Mouse (Mus musculus): ENCODE results near the gene Ppp1r14c. TPM values are rescaled to one million over a fixed set of nuclear protein-coding genes. Genes with fewer than 3 reads are reported as not detected.
A peak's percentile ranks its signal among the peaks of the same experiment; 100 is the strongest.
"Not testable (repeated sequence)": the region's sequence is repeated elsewhere in the genome, so short reads cannot be mapped to it uniquely, and the experiment has no call there.

Ppp1r14c gene
- polyA plus RNA-seq, 1 experiment from 2014 or later: 87.1 TPM

DNA sequence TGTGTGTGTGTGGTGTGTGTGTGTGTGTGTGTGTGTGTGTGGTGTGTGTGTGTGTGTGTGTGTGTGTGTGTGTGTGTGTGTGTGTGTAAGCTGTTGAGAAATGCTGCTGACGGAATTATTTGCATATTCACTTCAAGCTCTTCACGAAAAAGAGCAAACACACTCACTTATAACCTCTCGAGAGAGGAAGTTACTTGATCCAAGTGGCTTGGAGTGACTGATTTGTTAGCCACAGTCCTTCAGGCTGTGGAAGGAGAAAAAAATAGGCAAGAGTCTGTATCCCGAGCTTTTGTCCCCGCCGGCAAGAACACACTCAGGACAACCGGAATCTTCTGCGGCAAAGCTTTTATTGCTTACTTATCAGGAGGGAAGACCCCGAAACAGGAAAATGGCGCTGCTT lies 80.9 kb downstream of the Ppp1r14c start:
- 97% methylated on average over 10 of the region's 10 CpGs for WGBS
- H3K4me2 ChIP-seq (ENCODE audit: low read length); H3K27me3 ChIP-seq (replicated peaks; ENCODE audit: control insufficient read depth, insufficient read depth, low read length); H3K4me1 ChIP-seq (ENCODE audit: control insufficient read depth, insufficient read depth, low read depth, low read length); H3K9ac ChIP-seq (ENCODE audit: low read depth, low read length); H3K27ac ChIP-seq (ENCODE audit: low read depth, low read length); H3K36me3 ChIP-seq (ENCODE audit: control insufficient read depth, insufficient read depth, low read length); ATAC-seq; H3K9me3 ChIP-seq (ENCODE audit: control insufficient read depth, low read length); H3K4me3 ChIP-seq (ENCODE audit: low read length): not testable (repeated sequence)

DNA sequence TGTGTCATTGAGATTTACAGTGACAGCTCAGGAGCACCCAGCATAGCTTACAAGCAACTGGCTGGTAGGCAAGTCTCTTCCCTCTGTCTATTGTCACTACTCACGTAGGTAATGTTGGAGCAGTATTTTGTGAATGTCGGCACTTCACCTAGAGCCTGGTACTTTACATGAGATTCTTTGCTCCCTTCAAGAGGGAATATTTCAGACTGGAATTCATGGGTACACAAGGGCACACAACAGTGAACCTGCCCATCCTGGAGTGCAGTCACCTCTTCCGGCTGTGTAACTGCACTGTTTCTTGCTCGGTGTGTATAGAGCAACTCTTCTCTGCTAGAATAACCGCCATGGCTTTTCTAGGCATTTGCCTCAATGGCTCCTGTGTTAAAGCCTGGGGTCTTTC lies 82.8 kb downstream of the Ppp1r14c start:
- Histone ChIP-seq H3K4me3 (ENCODE audit: low read length) (no peak overlapping the region), H3K36me3 (ENCODE audit: control insufficient read depth, insufficient read depth, low read length) (no peaks in the 10 kb centered on the region), H3K27me3 (replicated peaks; ENCODE audit: control insufficient read depth, insufficient read depth, low read length) (no peaks in the 10 kb centered on the region), H3K4me2 (ENCODE audit: low read length) (no peak overlapping the region), H3K4me1 (ENCODE audit: control insufficient read depth, insufficient read depth, low read depth, low read length) (no peaks in the 10 kb centered on the region; the same call in 1 of the 2 replicates), H3K9me3 (ENCODE audit: control insufficient read depth, low read length) (no peaks in the 10 kb centered on the region), H3K27ac (ENCODE audit: low read depth, low read length) (no peak overlapping the region), H3K9ac (ENCODE audit: low read depth, low read length) (no peak overlapping the region)
- no peak for ATAC-seq
- WGBS: 89% methylated on average over 5 of the region's 5 CpGs

DNA sequence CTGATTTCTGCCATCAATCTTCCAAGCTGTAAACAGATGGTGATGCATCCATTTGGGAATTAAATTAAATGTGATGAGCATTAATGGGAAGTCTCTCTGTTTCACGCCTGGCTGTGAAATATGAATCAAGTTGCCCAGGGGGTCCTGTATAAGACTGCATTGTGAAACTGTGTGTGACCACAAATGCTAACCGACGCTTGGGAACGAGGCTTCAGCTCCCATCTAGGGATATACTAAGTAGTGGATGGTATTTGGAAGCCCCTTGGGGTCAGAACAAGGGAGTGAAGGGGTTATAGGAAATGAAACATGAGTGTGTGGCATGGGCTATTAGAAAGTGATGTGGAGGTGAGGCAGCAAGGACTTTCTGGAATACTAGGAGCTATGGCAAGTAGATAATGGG lies 86.1 kb downstream of the Ppp1r14c start:
- Histone ChIP-seq H3K27ac (ENCODE audit: low read depth, low read length) (no peak overlapping the region), H3K9ac (ENCODE audit: low read depth, low read length) (no peak overlapping the region), H3K36me3 (ENCODE audit: control insufficient read depth, insufficient read depth, low read length) (no peaks in the 10 kb centered on the region), H3K27me3 (replicated peaks; ENCODE audit: control insufficient read depth, insufficient read depth, low read length) (no peaks in the 10 kb centered on the region), H3K4me1 (ENCODE audit: control insufficient read depth, insufficient read depth, low read depth, low read length) (no peaks in the 10 kb centered on the region; the same call in 1 of the 2 replicates), H3K4me3 (ENCODE audit: low read length) (no peak overlapping the region), H3K4me2 (ENCODE audit: low read length) (no peak overlapping the region), H3K9me3 (ENCODE audit: control insufficient read depth, low read length) (no peaks in the 10 kb centered on the region)
- peak; percentile 35 for ATAC-seq
- 46% methylated on average over 4 of the region's 4 CpGs for WGBS

DNA sequence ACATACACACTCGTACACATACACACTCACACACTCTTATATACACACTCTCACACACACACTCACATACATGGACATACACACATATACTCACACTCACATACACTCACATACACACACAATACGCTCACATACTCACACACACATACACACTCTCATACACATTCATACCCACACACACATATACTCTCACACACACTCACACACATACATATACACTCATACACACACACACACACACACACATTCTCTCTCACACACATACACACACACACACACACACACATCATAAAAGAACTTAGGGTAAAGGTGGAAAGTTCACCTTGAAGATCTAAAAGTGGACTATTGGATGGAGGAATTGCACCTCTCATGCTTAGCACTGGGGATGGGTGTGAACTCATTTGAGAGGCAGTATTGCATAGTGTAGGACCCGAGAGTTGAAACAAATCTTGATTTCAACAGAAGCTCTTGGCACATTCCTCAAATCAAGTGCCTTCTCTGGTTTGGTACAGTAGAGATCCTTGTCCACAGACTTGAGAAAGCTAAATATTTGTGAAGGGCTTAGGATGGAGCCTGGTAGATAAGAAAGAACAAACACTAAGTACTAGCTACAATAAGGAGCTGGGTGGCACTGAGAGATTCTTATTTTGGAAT lies 87.1 kb downstream of the Ppp1r14c start:
- Histone ChIP-seq H3K27ac (ENCODE audit: low read depth, low read length) (no peak overlapping the region), H3K36me3 (ENCODE audit: control insufficient read depth, insufficient read depth, low read length) (no peaks in the 10 kb centered on the region), H3K27me3 (replicated peaks; ENCODE audit: control insufficient read depth, insufficient read depth, low read length) (no peaks in the 10 kb centered on the region), H3K4me1 (ENCODE audit: control insufficient read depth, insufficient read depth, low read depth, low read length) (no peaks in the 10 kb centered on the region; the same call in 1 of the 2 replicates), H3K9me3 (ENCODE audit: control insufficient read depth, low read length) (no peaks in the 10 kb centered on the region), H3K4me3 (ENCODE audit: low read length) (no peak overlapping the region), H3K4me2 (ENCODE audit: low read length) (no peak overlapping the region), H3K9ac (ENCODE audit: low read depth, low read length) (no peak overlapping the region)
- WGBS: 89% methylated on average over 3 of the region's 3 CpGs
- no peak for ATAC-seq

DNA sequence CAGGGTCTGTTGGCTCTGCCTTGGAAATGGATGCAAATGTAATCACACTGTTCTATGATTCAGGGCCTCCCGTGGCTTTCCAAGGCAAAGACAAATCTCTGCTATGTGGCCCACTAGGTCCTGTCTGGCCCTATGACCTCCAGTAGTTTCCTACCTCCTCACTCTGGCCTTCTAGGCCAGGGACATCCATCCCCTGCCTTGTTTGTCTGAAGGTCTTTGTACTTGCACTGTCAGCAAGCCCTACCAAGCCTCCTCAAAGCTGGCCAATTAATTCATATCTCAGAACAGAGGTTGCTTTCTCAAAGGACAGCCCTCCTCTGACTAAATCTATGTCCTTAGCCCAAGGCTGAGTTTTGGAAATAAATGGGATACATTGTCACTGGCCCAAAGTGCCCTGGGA lies 92.8 kb downstream of the Ppp1r14c start:
- ATAC-seq: no peak
- H3K4me1 ChIP-seq (ENCODE audit: control insufficient read depth, insufficient read depth, low read depth, low read length): no peaks in the 10 kb centered on the region
- no peak overlapping the region for H3K27ac ChIP-seq (ENCODE audit: low read depth, low read length)
- H3K4me3 ChIP-seq (ENCODE audit: low read length): no peak overlapping the region
- H3K4me2 ChIP-seq (ENCODE audit: low read length): no peak overlapping the region
- H3K9ac ChIP-seq (ENCODE audit: low read depth, low read length): no peak overlapping the region
- no peaks in the 10 kb centered on the region for H3K36me3 ChIP-seq (ENCODE audit: control insufficient read depth, insufficient read depth, low read length)
- H3K9me3 ChIP-seq (ENCODE audit: control insufficient read depth, low read length): no peaks in the 10 kb centered on the region
- WGBS: 79% methylated on average over 1 of the region's 1 CpGs
- no peaks in the 10 kb centered on the region for H3K27me3 ChIP-seq (replicated peaks; ENCODE audit: control insufficient read depth, insufficient read depth, low read length)

DNA sequence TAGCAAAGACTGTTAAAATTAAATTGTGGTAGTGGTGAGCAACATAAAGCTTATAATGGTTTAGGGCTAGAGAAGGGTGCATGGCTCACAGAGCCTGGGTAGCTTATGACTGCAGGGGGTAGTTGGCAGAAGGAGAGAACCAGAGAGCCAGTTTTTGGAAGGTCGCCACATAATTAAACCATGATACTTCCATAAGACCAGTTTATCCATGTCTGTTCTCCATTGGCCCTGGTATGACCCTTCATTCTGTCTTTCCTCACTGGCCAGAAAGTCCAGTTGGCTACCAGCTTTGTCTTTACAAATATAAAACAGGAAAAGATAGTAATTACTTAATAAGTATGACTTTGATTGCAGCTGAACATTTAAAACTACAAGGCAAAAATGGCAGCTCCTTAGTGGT lies 95.0 kb downstream of the Ppp1r14c start:
- WGBS: 89% methylated on average over 1 of the region's 1 CpGs
- H3K9me3 ChIP-seq (ENCODE audit: control insufficient read depth, low read length): no peaks in the 10 kb centered on the region

DNA sequence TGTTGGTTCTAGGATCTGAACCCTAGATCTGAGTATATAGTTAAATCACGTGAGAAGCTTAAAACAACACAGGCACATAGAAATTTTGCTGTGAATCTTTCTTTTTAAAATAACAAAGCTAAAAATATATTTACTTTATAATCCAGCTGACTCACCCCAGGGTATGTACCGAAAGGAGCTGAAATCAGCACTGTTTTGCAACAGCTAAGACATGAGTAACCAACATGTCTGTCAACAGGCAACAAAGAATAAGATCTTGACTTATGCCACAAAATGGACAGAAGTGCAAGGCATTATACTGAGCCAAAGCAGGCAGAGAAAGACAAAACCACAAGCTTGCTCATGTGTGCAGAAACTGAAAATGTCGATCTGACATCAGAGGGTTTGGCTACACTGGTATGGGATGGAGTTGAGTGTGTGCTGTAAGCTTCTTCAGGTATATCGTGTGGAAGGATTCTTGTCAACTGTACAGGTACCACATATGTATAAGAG lies 100.3 kb downstream of the Ppp1r14c start:
- H3K9ac ChIP-seq (ENCODE audit: low read depth, low read length): no peak overlapping the region
- WGBS: 94% methylated on average over 4 of the region's 4 CpGs

More for the DNA sequence above, 95.0 kb downstream of the Ppp1r14c start:
- Histone ChIP-seq H3K27me3 (replicated peaks; ENCODE audit: control insufficient read depth, insufficient read depth, low read length) (no peaks in the 10 kb centered on the region), H3K4me3 (ENCODE audit: low read length) (no peak overlapping the region), H3K4me1 (ENCODE audit: control insufficient read depth, insufficient read depth, low read depth, low read length) (no peaks in the 10 kb centered on the region), H3K9ac (ENCODE audit: low read depth, low read length) (no peak overlapping the region), H3K4me2 (ENCODE audit: low read length) (no peak overlapping the region), H3K36me3 (ENCODE audit: control insufficient read depth, insufficient read depth, low read length) (no peaks in the 10 kb centered on the region), H3K27ac (ENCODE audit: low read depth, low read length) (no peak overlapping the region)
- ATAC-seq: no peak

DNA sequence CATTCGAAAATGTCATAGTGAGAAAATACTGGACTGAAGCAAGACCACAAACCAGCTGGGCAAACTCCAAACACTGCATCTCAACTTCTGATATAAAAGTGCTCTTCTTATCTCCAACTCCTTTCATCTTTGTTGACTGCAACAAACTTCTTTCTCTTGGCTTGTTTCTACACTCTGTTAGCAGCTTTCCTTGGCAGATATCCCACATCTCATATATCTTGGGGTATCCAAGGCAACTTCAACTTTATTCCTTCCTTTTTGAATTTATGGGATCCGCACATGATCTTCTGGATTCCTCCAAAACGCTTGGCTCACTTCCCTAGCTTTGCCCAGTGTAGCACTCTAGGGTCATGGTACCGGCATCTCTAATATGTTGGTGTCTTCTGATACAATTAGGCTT lies 102.7 kb downstream of the Ppp1r14c start:
- Histone ChIP-seq H3K4me1 (ENCODE audit: control insufficient read depth, insufficient read depth, low read depth, low read length) (no peaks in the 10 kb centered on the region), H3K27me3 (replicated peaks; ENCODE audit: control insufficient read depth, insufficient read depth, low read length) (no peaks in the 10 kb centered on the region), H3K4me2 (ENCODE audit: low read length) (no peak overlapping the region), H3K4me3 (ENCODE audit: low read length) (no peak overlapping the region), H3K27ac (ENCODE audit: low read depth, low read length) (no peak overlapping the region), H3K9me3 (ENCODE audit: control insufficient read depth, low read length) (no peaks in the 10 kb centered on the region), H3K9ac (ENCODE audit: low read depth, low read length) (no peak overlapping the region), H3K36me3 (ENCODE audit: control insufficient read depth, insufficient read depth, low read length) (peaks cover 3% of the 10 kb centered on the region; the same call in 1 of the 2 replicates)
- ATAC-seq: no peak
- 82% methylated on average over 4 of the region's 4 CpGs for WGBS

More for the DNA sequence above, 100.3 kb downstream of the Ppp1r14c start:
- Histone ChIP-seq H3K4me2 (ENCODE audit: low read length) (no peak overlapping the region), H3K4me3 (ENCODE audit: low read length) (no peak overlapping the region), H3K9me3 (ENCODE audit: control insufficient read depth, low read length) (no peaks in the 10 kb centered on the region), H3K27me3 (replicated peaks; ENCODE audit: control insufficient read depth, insufficient read depth, low read length) (no peaks in the 10 kb centered on the region), H3K27ac (ENCODE audit: low read depth, low read length) (no peak overlapping the region), H3K36me3 (ENCODE audit: control insufficient read depth, insufficient read depth, low read length) (peaks cover 3% of the 10 kb centered on the region; the same call in 1 of the 2 replicates), H3K4me1 (ENCODE audit: control insufficient read depth, insufficient read depth, low read depth, low read length) (no peaks in the 10 kb centered on the region)
- ATAC-seq: no peak

DNA sequence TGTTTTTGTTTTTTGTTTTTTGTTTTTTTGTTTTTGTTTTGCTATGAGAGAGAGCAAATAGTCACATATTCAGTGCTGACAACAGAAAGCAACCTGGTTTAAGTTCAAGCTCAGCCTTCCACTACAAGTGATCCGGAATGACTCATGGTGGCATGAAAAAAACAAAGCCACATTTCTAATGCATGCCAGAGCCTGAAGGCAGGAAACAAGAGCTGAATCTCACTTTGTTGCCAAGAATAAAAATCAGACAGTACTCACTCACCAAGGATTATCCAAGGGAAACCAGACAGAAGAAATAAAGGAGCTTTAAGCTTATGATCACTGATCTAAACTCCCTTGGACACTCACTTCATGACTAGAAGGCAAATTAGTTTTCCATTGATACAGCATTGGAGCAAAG lies 110.8 kb downstream of the Ppp1r14c start:
- Histone ChIP-seq H3K9ac (ENCODE audit: low read depth, low read length) (no peak overlapping the region), H3K27me3 (replicated peaks; ENCODE audit: control insufficient read depth, insufficient read depth, low read length) (no peaks in the 10 kb centered on the region), H3K4me2 (ENCODE audit: low read length) (no peak overlapping the region), H3K27ac (ENCODE audit: low read depth, low read length) (no peak overlapping the region), H3K9me3 (ENCODE audit: control insufficient read depth, low read length) (no peaks in the 10 kb centered on the region), H3K36me3 (ENCODE audit: control insufficient read depth, insufficient read depth, low read length) (no peaks in the 10 kb centered on the region), H3K4me3 (ENCODE audit: low read length) (no peak overlapping the region), H3K4me1 (ENCODE audit: control insufficient read depth, insufficient read depth, low read depth, low read length) (no peaks in the 10 kb centered on the region)
- WGBS: 57% methylated on average over 1 of the region's 1 CpGs
- no peak for ATAC-seq
